Mouse (Mus musculus) lung, postnatal 36 days (tissue): ENCODE data around the gene Vnn1.

Source experiments
- DNase-seq: peaks from one replicate; pipeline ENCODE4 v3.0.0; 2022; ENCODE audit warnings: mixed read lengths

The Vnn1 gene

GRCm38 (mm10) chr10:23894601-23895349, at the start of gene Vnn1:
Gene Vnn1, plus strand, starts transcription at chr10:23894688.
- peak; percentile 10 for DNase-seq

GRCm38 (mm10) chr10:23851228-23851912, 43.1 kb upstream of the Vnn1 start, which contains the start of gene Vnn3:
Gene Vnn3, plus strand, starts transcription at chr10:23851462.
- peak; percentile 70 for DNase-seq

GRCm38 (mm10) chr10:23852096-23852495, 42.4 kb upstream of the Vnn1 start:
- peak; percentile 77 for DNase-seq

GRCm38 (mm10) chr10:23864362-23865312, 29.9 kb upstream of the Vnn1 start:
- no peak for DNase-seq

- peak; percentile 77 for DNase-seq
Observed at GRCm38 (mm10) chr10:23880695-23881094, 13.8 kb upstream of the Vnn1 start.

- DNase-seq: no peak
Observed at GRCm38 (mm10) chr10:23884910-23885309, 9.6 kb upstream of the Vnn1 start.

GRCm38 (mm10) chr10:23886060-23886459, 8.4 kb upstream of the Vnn1 start:
- DNase-seq: no peak

- peak; percentile 23 for DNase-seq
Observed at GRCm38 (mm10) chr10:23892987-23893386, 1.5 kb upstream of the Vnn1 start.

- peak; percentile 10 for DNase-seq
Observed at GRCm38 (mm10) chr10:23895376-23895775, 888 bp downstream of the Vnn1 start.

- no peak for DNase-seq
Observed at GRCm38 (mm10) chr10:23901119-23901518, 6.6 kb downstream of the Vnn1 start.

- DNase-seq: no peak
Observed at GRCm38 (mm10) chr10:23905661-23906060, 11.2 kb downstream of the Vnn1 start.

- no peak for DNase-seq
Observed at GRCm38 (mm10) chr10:23920056-23920455, 25.6 kb downstream of the Vnn1 start, which contains the start of gene Taar1. Gene Taar1, plus strand, starts transcription at chr10:23920356.

- DNase-seq: no peak
Observed at GRCm38 (mm10) chr10:23922468-23922867, 28.0 kb downstream of the Vnn1 start.

GRCm38 (mm10) chr10:23923941-23924340, 29.5 kb downstream of the Vnn1 start:
- no peak for DNase-seq

GRCm38 (mm10) chr10:23937613-23938012, 43.1 kb downstream of the Vnn1 start:
- no peak for DNase-seq

GRCm38 (mm10) chr10:23938312-23938711, 43.8 kb downstream of the Vnn1 start, which contains the start of gene Taar2:
Gene Taar2, plus strand, starts transcription at chr10:23938572.
- DNase-seq: no peak

- DNase-seq: peak; percentile 22
Observed at GRCm38 (mm10) chr10:23942465-23942864, 48.0 kb downstream of the Vnn1 start.

GRCm38 (mm10) chr10:23948026-23948425, 53.5 kb downstream of the Vnn1 start:
- DNase-seq: peak; percentile 23

- DNase-seq: no peak
Observed at GRCm38 (mm10) chr10:23949508-23950005, 55.1 kb downstream of the Vnn1 start, which contains the start of gene Taar3. Gene Taar3, plus strand, starts transcription at chr10:23949558.

GRCm38 (mm10) chr10:23951714-23952113, 57.2 kb downstream of the Vnn1 start:
- DNase-seq: no peak
